Mouse (Mus musculus) lung, embryonic 14.5 days (tissue): ENCODE results near the gene Hspa1l. TPM values are rescaled to one million over a fixed set of nuclear protein-coding genes. Genes with fewer than 3 reads are reported as not detected.
A peak's percentile ranks its signal among the peaks of the same experiment; 100 is the strongest.

Experiments used
- ATAC-seq: fragments of 200-750 bp; cut with Nextera tagmentation; 2 replicates; pipeline ENCODE4 v1.8.0; 2017; ENCODE audit warnings: mild to moderate bottlenecking, moderate TSS enrichment, moderate library complexity; ENCODE audit not compliant: insufficient read depth
- DNase-seq: peaks from one replicate; pipeline ENCODE4 v3.0.0-alpha.2; 2015
- H3K27ac ChIP-seq: fragments of 300-500 bp; sonication (generic); 2 replicates; pipeline ENCODE4 v1.5.1; 2014; ENCODE audit warnings: low read depth, mild to moderate bottlenecking, moderate library complexity
- H3K27me3 ChIP-seq: fragments of 300-500 bp; sonication (generic); 2 replicates; pipeline ENCODE4 v1.6.1; 2014; ENCODE audit warnings: low read length, control low read depth; ENCODE audit not compliant: insufficient read depth
- H3K36me3 ChIP-seq: fragments of 300-500 bp; sonication (generic); 2 replicates; pipeline ENCODE4 v1.6.1; 2014; ENCODE audit warnings: control low read depth; ENCODE audit not compliant: insufficient read depth
- H3K4me1 ChIP-seq: fragments of 300-500 bp; sonication (generic); 2 replicates; pipeline ENCODE4 v1.6.1; 2014; ENCODE audit warnings: antibody characterized with exemption, control low read depth; ENCODE audit not compliant: insufficient read depth
- H3K4me2 ChIP-seq: fragments of 300-500 bp; sonication (generic); 2 replicates; pipeline ENCODE4 v1.6.1; 2014; ENCODE audit warnings: mild to moderate bottlenecking
- H3K4me3 ChIP-seq: fragments of 300-500 bp; sonication (generic); 2 replicates; pipeline ENCODE4 v1.5.1; 2014; ENCODE audit warnings: low read depth, low read length
- H3K9ac ChIP-seq: fragments of 300-500 bp; sonication (generic); 2 replicates; pipeline ENCODE4 v1.6.1; 2014
- H3K9me3 ChIP-seq: fragments of 300-500 bp; sonication (generic); 2 replicates; pipeline ENCODE4 v1.6.1; 2016; ENCODE audit warnings: low read depth, low read length, control low read depth
- CTCF ChIP-seq: IDR thresholded peaks from 2 replicates; pipeline ENCODE4 v1.5.1; 2016; ENCODE audit warnings: antibody characterized with exemption, low read depth
- WGBS: fragments of 180-500 bp; shearing (Covaris S2); extraction: QIAGEN DNeasy Blood & Tissue Kit; methylation state at CpG from one replicate; pipeline ENCODE4 v1.1.7; 2014; 5-methylcytosine and 5-hydroxymethylcytosine counted together
- polyA plus RNA-seq: library from polyadenylated mRNA; unstranded; fragments of >200 nt; fragmentation: Nextera tagmentation; extraction: Ambion mirVana; gene quantifications from 2 replicates; pipeline ENCODE4 v1.2.1, GENCODE M21; 2014

Hspa1l gene
- polyA plus RNA-seq, 1 experiment from 2014 or later: 0.83 TPM

DNA sequence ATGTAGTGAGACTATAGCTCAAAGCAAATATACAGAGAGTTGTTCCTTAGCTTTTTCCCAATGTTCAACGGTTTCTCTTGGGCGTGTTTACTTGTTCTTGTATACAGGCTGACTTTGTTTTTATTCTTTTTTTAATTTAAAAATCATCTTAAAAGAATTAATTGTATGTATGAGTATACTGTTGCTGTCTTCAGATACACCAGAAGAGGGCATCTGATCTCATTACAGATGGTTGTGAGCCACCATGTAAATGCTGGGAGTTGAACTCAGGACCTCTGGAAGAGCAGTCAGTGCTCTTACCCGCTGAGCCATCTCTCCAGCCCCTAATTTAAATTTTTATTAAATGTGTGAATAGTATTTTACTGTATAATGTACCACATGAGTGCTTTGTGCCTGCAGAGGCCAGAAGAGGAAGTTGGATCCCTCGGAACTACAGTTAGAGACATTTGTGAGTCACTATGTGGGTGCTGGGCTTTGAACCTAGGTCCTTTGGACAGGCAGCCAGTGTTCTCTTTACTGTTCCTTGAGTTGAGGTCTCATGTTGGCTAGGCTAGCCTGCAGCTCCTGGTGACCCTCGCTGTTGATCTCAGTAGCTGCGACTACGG, 35.0 kb downstream of the Hspa1l start:
- Histone ChIP-seq H3K27me3 (no peaks in the 10 kb centered on the region), H3K4me1 (peaks cover 9% of the 10 kb centered on the region), H3K4me2 (no peak overlapping the region), H3K27ac (no peak overlapping the region), H3K4me3 (no peak overlapping the region), H3K9me3 (no peaks in the 10 kb centered on the region), H3K9ac (no peak overlapping the region), H3K36me3 (peaks cover 90% of the 10 kb centered on the region)
- ATAC-seq (no peak), DNase-seq (no peak)
- TF ChIP-seq CTCF: no peak
- 94% methylated on average over 7 of the region's 7 CpGs for WGBS

DNA sequence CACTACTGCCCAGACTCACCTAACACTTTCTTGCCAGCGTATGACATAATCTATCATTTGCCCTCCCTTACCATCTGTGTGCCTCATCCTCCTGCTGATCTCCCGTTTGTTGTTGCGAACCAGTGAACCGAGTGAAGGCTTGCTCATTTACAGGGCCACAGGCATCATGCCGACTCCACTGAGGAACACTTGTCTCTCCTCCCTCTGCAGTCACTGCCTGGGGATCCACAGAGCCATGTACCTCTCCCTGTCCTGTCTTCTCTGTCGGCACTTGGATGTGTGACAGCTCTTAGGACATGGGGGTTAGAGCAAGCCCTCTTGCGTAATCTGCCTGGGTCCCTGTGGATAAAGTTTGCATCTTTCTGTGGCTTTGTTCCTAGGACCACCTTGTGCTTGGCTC, 37.1 kb downstream of the Hspa1l start:
- H3K9ac ChIP-seq: no peak overlapping the region
- no peaks in the 10 kb centered on the region for H3K9me3 ChIP-seq
- H3K4me1 ChIP-seq: no peaks in the 10 kb centered on the region
- 85% methylated on average over 7 of the region's 7 CpGs for WGBS
- no peak overlapping the region for H3K4me3 ChIP-seq
- H3K27me3 ChIP-seq: no peaks in the 10 kb centered on the region
- no peak for ATAC-seq
- no peak for TF ChIP-seq CTCF
- peaks cover 96% of the 10 kb centered on the region for H3K36me3 ChIP-seq
- no peak overlapping the region for H3K4me2 ChIP-seq
- no peak for DNase-seq
- no peak overlapping the region for H3K27ac ChIP-seq

DNA sequence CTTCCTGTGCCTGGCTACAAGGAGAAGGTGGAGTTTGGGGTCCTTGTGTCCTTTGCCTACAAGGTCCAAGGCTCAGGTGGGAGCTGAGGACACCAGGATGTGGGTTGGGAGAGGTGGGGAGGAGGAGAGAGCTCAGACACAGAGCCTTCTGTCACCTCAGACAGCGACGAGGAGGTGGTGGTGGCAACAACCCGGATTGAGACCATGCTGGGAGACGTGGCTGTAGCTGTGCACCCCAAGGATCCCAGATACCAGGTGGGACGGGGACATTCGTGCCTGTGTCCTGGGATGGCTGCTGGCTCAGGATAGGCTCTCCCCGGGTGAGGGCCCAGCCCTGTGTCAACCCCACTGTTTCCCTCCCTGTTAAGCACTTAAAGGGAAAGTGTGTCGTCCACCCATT, 38.9 kb downstream of the Hspa1l start:
- no peaks in the 10 kb centered on the region for H3K27me3 ChIP-seq
- WGBS: 86% methylated on average over 8 of the region's 8 CpGs
- no peak overlapping the region for H3K4me2 ChIP-seq
- no peaks in the 10 kb centered on the region for H3K4me1 ChIP-seq
- no peak for DNase-seq
- no peak overlapping the region for H3K9ac ChIP-seq
- H3K4me3 ChIP-seq: no peak overlapping the region
- peaks cover 99% of the 10 kb centered on the region for H3K36me3 ChIP-seq
- ATAC-seq: no peak
- H3K27ac ChIP-seq: no peak overlapping the region
- H3K9me3 ChIP-seq: no peaks in the 10 kb centered on the region
- no peak for TF ChIP-seq CTCF

DNA sequence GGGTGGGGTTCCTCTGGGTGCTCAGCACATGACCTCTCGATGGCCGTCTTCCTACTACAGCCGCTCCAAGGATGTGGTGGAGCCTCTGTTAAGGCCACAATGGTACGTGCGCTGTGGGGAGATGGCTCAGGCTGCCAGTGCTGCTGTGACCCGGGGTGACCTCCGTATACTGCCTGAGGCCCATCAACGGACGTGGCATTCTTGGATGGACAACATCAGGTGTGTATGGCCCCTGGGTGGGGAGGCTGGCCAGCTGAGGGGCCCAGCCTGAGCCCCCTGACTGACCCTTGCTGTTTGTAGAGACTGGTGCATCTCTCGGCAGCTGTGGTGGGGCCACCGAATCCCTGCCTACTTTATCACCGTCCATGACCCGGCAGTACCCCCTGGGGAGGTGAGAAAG, 39.9 kb downstream of the Hspa1l start:
- Histone ChIP-seq H3K4me2 (no peak overlapping the region), H3K9me3 (no peaks in the 10 kb centered on the region), H3K4me1 (no peaks in the 10 kb centered on the region), H3K36me3 (peaks cover 97% of the 10 kb centered on the region), H3K4me3 (no peak overlapping the region), H3K27me3 (no peaks in the 10 kb centered on the region), H3K9ac (no peak overlapping the region), H3K27ac (no peak overlapping the region)
- no peak for TF ChIP-seq CTCF
- 77% methylated on average over 13 of the region's 13 CpGs for WGBS
- DNase-seq (no peak), ATAC-seq (no peak)

DNA sequence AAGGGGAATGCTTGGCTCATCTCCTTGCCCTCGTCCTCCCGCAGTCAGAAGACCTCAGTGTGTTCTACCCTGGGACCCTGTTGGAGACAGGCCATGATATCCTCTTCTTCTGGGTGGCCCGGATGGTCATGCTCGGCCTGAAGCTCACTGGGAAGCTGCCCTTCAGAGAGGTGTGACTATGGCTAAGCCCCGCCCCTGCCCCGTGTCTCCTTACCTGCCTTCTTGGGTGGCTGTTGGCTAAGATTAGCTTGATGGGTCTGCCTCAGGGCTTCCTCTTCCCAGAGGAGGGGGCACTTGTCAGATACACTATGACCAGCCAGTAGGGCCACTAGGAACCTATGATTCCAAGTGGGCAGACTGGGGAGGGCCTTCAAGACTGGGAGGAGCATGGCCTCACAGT, 40.7 kb downstream of the Hspa1l start:
- Histone ChIP-seq H3K36me3 (peaks cover 93% of the 10 kb centered on the region), H3K9ac (no peak overlapping the region), H3K27ac (no peak overlapping the region), H3K4me1 (no peaks in the 10 kb centered on the region), H3K27me3 (no peaks in the 10 kb centered on the region), H3K9me3 (no peaks in the 10 kb centered on the region), H3K4me2 (no peak overlapping the region), H3K4me3 (no peak overlapping the region)
- DNase-seq: no peak
- TF ChIP-seq CTCF: no peak
- no peak for ATAC-seq
- WGBS: 71% methylated on average over 6 of the region's 6 CpGs

DNA sequence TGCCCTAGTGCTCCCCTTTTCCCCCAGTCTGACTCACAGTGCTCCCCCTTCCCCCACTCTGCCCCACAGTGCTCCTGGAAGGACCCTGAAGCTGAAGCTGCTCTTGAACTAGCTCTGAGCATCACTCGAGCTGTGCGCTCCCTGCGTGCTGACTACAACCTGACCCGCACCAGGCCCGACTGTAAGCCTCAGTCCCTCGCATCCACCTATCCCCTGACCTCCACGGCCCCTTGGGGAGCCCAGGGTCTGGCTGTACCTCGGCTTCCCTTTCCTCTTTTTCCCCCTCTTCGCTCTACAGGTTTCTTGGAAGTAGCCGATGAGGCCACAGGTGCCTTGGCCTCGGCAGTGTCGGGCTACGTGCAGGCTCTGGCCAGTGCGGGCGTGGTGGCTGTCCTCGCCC, 42.8 kb downstream of the Hspa1l start:
- no peak overlapping the region for H3K27ac ChIP-seq
- TF ChIP-seq CTCF: no peak
- ATAC-seq (no peak), DNase-seq (no peak)
- H3K9ac ChIP-seq: no peak overlapping the region
- no peaks in the 10 kb centered on the region for H3K9me3 ChIP-seq
- peaks cover 72% of the 10 kb centered on the region for H3K36me3 ChIP-seq
- no peaks in the 10 kb centered on the region for H3K4me1 ChIP-seq
- H3K4me2 ChIP-seq: no peak overlapping the region
- WGBS: 91% methylated on average over 16 of the region's 16 CpGs
- H3K4me3 ChIP-seq: no peak overlapping the region
- no peaks in the 10 kb centered on the region for H3K27me3 ChIP-seq

DNA sequence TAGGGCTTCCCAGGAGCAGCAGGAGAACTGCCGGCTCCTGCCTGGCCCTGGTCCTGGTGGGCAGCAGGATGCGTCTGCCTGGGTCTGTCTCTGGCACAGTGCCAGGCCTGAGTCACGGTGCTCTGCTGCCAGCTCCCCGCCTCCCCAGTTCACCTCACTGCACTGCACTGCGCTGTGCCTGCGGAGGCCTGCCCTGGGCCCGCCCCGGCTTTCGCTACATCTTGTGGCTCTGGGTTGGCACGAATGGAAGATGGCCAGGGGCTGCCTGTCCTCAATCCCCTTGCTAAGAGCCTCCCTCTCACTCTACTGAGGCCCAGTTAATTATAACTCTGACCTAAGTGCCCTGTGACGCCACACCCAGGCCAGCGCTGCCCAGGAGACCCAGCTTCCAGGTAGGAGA, 43.9 kb downstream of the Hspa1l start, which contains the start of gene Vwa7:
Gene Vwa7 (plus strand): TSS at position 204 of the 400 bp plus-strand sequence.
- no peak within 1 kb of the TSS for H3K4me3 ChIP-seq
- WGBS: 62% methylated on average over 12 of the region's 12 CpGs
- no peak for TF ChIP-seq CTCF
- H3K27me3 ChIP-seq: no peaks in the 10 kb centered on the region
- no peak within 1 kb of the TSS for H3K9ac ChIP-seq
- H3K4me2 ChIP-seq: no peak within 1 kb of the TSS
- ATAC-seq (no peak), DNase-seq (peak; percentile 57)
- H3K9me3 ChIP-seq: no peaks in the 10 kb centered on the region
- H3K4me1 ChIP-seq: no peaks in the 10 kb centered on the region
- no peak within 1 kb of the TSS for H3K27ac ChIP-seq
- peaks cover 62% of the 10 kb centered on the region for H3K36me3 ChIP-seq
